Mouse (Mus musculus) kidney, postnatal 14 days (tissue): ENCODE measurements around the gene Folr2.

Experiments
- DNase-seq: peaks from one replicate; pipeline ENCODE4 v3.0.0; 2022; ENCODE audit warnings: mixed read lengths

The Folr2 gene

GRCm38 (mm10) chr7:101857094-101857493 lies at the start of gene Folr2:
Gene Folr2, minus strand, starts transcription at chr7:101857194.
- no peak for DNase-seq

- DNase-seq = no peak
Observed at GRCm38 (mm10) chr7:101906696-101907095, 49.7 kb upstream of the Folr2 start.

DNA sequence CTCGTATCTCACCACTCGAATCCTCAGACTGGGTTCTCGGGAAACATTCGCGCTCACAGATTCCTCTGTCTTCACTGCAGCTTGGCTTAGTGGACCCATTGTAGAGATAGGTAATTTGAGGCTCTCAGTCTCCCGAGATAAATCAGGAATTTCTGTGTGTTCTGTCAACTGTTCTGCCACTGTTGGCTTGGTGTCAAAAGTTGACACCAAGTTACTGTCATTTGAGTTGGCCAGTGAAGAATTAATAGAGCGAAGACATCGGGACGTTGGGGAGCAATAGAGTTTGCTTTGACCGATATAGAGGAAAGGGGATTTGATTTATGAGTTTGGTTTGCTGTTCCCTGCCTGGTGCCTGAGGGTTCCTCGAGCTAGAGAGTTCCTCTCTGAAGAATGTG lies 49.3 kb upstream of the Folr2 start, which contains the start of gene Tomt:
Gene Tomt (minus strand): TSS at position 73 of the 395 bp plus-strand sequence.
- no peak for DNase-seq

DNA sequence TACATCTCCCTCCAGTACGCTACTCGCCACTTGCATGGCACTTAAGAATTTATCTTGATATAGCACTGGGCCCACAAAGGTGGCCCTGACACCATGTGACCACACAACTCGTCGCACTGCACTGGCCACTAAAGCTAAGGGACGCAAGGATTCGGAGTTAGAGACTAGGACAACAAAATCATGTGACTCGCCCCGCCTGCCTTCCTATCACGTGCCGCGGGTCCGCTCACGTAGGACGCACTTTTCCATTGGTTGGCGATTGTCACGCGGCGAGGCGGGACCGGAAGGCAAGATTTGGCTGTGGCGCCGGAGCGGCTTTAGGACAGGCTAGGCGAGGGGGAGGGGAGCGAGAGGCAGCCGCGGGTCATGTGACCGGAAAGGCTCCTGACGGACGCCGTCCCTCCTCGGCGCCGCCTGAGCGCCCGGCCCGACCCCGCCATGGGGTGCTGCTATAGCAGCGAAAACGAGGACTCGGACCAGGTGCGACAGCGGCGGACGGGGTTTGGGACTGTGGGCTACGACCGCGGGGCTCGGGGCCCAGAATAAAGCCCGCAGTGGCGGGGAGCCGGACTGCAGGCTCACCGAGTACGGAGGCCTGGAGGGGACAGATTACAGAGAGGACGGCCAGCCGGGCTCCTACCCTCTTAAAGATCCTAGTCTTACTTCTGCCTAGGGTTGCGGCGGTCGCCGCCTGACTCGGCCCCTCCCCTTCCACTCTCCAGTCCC lies 48.7 kb upstream of the Folr2 start, which contains the start of gene Lamtor1:
Gene Lamtor1 (plus strand): TSS at position 344 of the 726 bp plus-strand sequence.
- DNase-seq = peak; percentile 100

GRCm38 (mm10) chr7:101902846-101903245 lies 45.9 kb upstream of the Folr2 start:
- no peak for DNase-seq

GRCm38 (mm10) chr7:101901969-101902368 lies 45.0 kb upstream of the Folr2 start:
- DNase-seq = no peak

DNA sequence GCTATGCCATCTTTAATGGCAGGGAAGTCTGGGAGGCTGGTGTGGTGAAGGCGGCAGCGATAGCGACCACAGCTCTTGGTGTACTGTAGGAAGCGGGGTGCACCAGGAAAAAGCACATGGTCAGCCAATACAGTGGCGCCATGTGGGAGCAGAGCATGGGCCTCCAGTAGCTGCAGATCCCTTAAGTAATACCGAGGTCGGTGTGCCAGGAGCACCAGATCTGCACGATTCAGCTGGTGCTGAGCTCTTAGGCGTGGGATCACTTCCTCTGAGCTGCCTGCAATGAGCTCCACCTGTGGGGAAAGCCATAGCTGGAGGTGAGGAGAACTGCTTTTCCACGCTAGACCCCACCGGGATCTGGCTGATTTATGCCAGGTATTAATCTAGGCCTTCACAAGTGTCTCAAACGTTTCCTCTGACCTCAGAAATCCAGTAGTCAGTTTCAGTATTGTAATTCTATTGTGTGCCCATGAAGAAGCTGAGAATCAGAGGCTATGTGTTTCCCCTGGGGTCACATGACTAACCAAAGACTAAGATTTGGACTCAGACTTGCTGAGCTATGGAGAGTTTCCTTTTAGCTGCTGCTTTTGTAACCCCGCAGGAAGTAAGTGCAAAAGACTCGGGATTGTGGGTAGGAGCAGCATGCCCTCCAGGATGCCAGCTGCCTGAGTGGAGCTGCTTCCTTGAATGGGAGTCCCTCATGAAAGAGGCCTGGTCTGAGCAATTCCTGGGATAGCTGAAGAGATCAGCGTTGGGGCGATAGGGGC lies 43.5 kb upstream of the Folr2 start:
- no peak for DNase-seq

DNA sequence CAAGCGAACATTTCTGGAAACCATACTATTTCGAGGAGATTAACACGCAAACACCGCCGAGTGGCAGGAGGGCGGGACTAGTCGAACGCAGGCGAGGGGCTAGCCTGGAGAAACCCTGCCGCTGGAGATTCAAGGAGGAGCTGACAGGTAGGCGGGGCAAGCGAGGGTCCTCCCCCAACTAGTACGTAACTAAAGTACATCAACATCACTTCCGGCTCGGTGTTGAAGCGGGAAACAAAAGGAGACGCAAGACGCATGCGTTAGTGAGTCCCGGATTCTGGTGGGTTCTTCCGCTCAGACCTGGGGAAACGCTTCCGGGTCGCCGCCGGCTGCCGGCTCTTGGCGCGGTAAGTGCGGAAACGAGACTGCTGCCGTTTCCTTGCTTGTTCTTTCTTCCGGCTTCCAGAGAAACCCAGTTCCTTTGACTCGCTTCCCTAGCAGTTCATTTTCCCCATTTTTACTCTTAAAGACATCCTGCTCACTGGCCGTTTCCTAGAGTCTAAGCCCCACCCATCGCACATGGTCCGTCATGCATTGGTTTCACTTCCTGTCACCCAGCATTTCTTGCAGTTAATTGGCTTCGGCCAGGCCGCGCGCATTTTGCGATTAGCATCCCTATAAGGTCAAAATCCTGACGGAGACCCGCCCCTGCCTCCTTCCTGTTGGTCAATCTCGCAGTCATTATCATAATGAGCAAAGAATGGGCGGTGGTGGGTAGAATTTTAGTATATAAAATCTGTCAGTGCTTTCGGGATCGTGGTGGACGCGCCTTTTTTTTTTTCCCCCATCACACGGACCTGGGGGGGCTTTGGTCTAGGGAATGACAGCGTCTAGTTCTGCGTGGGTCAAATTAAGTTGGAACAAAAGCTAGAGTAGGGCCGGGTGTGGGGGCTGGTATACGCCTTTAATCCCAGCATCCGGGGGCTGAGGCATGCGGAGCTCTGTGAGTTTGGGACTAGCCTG lies 39.4 kb upstream of the Folr2 start:
- DNase-seq = peak; percentile 98

- DNase-seq = no peak
Observed at GRCm38 (mm10) chr7:101895695-101896094, 38.7 kb upstream of the Folr2 start.

DNA sequence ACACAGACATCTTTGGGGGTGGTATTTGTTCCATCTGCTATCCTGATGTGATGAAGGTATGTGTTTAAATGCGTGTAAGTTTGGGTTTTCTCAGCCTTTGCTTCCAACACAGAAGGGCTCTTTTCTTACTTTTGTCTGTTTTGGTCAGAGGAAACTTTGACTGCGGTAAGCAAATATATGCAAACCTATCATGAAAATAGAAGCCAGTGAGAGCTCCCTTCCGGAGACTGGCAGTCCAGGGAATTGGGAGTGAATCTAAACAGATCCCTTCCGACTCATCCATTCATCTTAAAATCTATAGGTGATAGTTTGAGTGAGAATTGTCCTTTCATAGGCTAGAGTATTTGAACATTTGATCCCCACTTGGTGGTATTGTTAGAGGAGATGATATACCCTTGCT lies 31.5 kb upstream of the Folr2 start:
- no peak for DNase-seq

DNA sequence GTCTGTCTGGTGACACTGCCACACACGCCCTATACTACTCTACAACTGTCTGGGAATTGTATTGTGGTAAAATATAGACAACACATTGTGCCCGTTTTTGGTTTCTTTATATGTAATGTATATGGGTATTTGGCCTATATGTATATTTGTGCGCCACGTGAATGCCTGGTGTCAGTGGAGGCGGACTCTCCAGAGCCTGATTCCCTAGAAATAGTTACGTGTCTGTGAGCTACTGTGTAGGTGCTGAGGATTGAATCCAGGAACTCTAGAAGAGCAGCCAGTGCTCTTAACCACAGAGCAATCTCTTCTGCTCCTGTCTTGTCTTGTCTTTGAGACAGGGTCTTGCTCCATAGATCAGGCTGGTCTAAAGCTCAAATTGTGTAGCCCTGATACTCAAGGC lies 29.3 kb upstream of the Folr2 start:
- no peak for DNase-seq

DNA sequence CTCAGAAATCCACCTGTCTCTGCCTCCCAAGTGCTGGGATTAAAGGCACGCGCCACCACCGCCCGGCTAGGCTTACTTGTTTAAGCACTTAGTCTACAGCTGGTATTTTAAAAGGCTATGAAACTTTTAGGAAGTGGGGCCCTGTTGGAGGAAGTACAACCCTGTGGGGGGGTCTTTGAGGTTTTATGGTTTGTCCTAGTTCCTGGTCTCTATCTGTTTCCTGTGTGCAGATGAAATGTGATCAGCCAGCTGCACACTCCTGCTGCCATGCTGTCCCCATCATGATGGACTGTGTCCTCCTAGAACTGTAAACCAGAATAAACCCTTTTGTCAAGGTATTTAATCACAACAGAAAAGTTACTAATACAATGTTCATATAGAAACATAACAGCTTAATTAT lies 27.2 kb upstream of the Folr2 start:
- DNase-seq = no peak

- DNase-seq = peak; percentile 66
Observed at GRCm38 (mm10) chr7:101882413-101883154, 25.6 kb upstream of the Folr2 start.

DNA sequence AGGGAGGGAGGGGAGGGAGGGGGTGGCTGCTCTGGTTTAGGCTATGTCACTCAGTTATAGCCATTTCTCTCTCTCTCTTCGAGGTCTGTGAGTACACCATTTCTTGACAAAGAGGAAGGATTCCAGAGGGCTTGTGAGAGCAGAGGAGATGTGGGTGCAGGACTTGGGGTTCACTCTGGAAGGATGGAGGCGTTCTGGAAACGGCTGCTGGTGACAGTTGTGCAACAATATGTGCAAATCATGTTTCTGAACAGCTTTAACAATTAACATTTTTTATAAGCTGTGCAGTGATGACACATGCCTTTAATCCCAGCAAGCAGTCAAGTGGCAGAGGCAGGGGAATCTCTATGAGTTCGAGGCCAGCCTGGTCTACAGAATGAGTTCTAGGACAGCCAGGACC lies 23.9 kb upstream of the Folr2 start:
- DNase-seq = no peak

DNA sequence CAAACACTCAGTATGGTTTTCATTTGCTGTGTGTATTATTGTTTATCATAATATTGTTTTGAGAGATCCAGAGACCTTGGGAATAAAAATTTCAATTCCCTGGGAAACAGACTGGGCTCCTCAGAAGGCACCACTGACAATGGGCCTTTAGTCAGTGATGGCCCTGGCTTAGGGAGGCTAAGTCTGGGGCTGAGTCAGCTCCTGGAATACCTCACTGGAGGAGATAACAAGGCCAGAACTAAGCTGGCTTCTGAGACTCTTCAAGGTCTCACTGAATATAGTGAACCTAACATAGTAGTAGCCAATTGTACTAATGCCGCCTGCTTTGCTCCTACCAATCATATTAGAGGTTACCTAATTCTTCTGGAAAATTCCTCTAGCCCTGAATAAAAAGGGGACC lies 19.0 kb upstream of the Folr2 start:
- no peak for DNase-seq

DNA sequence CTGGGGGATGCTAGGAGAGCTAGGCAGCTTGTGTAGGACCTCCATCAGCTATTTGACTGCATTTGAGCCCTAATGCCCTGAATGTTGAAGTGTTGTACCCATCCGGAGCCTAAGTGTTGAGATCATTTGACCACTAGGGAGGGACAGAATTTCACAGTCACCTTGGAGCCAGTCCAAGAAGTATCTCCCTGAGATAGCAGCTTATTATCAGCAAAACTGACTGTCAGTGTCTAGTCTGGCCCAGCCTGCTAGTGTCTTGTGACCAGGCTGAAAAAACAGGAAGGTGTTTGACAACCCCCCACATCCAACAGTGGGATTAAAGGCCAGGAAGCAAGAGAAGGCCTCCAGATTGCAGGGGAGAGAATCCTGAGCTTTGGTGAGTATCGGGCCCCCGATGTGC lies 14.3 kb upstream of the Folr2 start:
- peak; percentile 33 for DNase-seq

- peak; percentile 77 for DNase-seq
Observed at GRCm38 (mm10) chr7:101870629-101871028, 13.6 kb upstream of the Folr2 start, which contains the start of gene Folr1. Gene Folr1, minus strand, starts transcription at chr7:101870788.

DNA sequence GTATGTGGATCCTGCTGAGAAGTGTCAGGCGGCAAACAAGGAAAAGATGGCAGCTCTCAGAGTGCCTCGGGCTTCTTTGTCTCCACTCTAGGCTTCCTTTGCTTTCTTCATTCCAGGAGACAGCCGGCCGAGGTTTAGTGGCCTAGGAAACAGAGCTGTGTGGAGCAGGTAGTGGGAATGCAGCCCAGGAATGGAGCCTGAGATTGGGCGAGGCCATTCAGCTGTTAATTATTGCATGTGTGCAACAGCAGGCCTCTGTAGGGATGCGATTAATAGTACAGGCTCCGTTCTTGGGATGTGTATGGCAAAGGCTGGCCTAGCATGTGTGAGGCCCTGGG lies 12.1 kb upstream of the Folr2 start:
- peak; percentile 19 for DNase-seq

DNA sequence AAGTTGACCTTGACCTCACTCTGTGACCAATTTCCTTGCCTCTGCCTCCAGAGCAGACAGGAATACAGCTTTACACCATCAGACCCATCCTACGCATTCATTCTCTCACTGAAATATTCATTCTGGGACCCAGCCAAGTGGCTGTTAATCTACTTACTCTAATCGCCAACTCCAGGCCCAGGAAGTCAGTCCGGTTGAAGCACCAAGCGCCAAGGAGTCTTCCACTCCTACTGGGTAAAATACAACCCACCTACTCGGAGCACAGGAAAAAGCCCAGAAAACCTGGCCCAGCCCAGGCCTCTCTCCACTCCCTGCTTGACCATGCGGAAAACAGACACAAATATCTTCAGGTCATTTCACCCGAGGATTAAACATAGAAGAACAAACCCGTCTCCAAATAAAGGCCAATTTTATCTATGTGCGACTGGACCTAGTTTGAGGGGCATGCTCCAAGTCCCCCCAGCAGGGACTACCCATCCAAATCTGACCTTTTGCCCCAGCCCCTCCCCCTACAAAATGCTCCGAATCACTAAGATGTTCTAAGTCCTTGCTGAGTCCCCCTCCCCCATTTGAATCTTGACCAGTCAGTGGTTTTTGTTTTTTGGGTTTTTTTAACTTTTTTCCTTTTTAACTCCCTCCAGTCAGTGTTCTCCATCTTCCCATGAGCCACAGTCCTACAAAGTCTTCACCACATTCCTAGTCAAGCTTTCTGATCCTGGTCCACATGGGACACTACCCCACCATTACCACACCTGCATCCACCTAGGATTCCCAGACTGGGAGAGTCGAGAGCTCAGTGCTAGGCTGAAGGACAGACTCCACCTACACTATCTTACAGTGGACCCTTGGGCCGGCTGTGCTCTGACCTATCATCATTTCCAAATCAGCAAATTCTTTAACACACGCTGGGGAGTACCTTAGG lies 11.5 kb upstream of the Folr2 start:
- DNase-seq = peak; percentile 62

- DNase-seq = no peak
Observed at GRCm38 (mm10) chr7:101867482-101867881, 10.5 kb upstream of the Folr2 start.
